Mouse (Mus musculus) layer of hippocampus, adult 6 months (tissue): Measurements from ENCODE around the gene Efnb3. TPM values are rescaled to one million over a fixed set of nuclear protein-coding genes. Genes with fewer than 3 reads are reported as not detected.

Experiments
- long read RNA-seq, 2 experiments: library from polyadenylated mRNA; unstranded; transcript quantifications; one replicate each; pipeline ENCODE4 v2.0.0; 2019 to 2020
- microRNA-seq: library from miRNA; unstranded; fragments of <30 nt; microRNA quantifications from one replicate; pipeline ENCODE4 v1.2.0, GENCODE M21; 2020
- polyA plus RNA-seq: library from polyadenylated mRNA; unstranded; fragments of <200 nt; fragmentation: Nextera tagmentation; gene quantifications from 2 replicates; pipeline ENCODE4 v1.2.3, GENCODE M21; 2021

The Efnb3 gene
- 21.6 and 21.9 TPM in 2 replicates for polyA plus RNA-seq
- long read RNA-seq, experiment 1, partial matches to known transcripts: 1 of 22 reads
- long read RNA-seq, experiment 1, other reads (novel, unspliced or antisense): 19 of 22 reads
- long read RNA-seq, experiment 2, transcript Efnb3-201 (5 exons, 3,183 nt): major isoform, 43 of 83 reads
- long read RNA-seq, experiment 2, partial matches to known transcripts: 5 of 83 reads
- long read RNA-seq, experiment 2, other reads (novel, unspliced or antisense): 35 of 83 reads

DNA sequence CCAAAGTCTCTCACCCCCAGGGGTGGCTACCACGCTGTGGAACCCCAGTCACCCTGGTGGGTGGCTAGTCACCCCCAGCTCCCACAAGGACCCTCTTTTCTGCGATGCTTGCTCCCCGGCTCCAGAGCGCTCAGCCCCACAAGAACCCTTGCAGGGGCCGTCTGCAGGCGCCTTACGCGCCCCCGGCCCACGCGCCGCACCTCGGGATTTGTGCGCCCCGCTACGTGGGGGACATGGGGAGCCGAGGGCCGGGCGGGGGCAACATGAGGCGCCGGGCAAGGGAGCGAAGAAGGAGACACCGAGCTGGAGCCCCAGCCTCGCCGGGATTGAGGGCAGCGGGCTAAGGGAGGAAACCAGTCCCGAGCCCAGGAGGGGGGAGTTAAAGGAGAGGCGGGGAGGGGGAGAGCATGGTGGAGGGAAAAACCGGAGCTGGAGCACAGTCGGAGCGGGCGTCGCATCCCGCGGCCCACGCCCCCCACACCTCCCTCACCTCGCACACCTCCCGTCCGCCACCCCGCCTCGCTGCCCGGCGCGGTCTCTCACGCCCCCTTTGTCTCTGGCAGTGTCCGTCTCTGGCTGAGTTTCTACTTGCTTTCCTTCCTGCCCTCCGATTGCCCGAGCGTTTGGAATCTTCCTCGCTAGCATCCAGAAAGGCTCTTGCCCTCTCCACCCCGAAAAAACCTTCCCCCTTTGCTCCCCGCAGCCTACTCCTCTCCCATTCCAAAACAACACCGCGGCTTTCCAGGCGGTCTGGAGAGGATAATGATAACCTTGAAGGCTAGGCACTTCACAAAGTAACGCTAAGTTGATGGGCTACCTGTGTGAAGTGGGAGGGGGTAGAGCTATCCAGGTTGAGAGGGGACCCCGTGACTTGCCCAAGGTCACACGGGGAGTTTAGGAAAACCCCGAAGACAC, at the start of gene Efnb3:
Gene Efnb3, minus strand, starts transcription at position 355 of the 915 bp plus-strand sequence.

DNA sequence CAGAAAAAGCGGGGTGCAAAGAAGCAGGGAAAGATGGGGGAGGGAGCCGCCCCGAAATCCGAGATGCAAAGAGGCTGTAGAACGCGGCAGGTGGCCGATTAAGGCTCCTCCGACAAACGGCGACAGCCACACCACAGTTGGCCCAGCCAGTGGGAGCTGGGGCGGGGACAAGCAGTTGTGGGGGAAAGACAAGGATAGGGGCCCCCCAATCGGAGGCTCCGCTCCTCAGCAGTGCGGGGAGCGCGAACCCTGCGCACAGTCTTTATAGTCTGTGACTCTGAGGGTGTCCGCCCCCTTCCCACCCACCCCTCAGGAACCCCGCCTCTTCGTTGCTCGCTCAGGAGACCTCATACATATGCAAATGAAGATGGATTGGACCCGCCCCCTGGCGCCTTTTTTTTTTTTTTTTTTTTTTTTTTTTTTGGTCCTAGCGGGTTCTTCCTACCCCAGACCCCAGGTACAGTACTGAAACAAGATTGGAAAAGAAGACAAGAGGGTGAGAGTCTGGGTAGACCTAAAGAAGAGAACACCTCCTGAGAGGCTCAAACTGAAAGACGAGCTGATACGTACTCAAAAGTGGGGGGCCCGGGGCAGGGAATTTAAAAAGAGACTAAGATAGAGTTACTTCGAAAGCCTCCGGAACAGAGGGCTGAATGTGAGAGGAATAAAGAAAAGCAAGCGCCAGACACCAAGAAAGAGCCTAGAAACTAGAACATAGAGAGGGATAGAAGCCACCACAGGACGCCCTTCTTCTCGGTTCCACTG, 45.9 kb upstream of the Efnb3 start, which contains the start of gene Atp1b2:
Gene Atp1b2, minus strand, starts transcription at position 217 of the 765 bp plus-strand sequence.

DNA sequence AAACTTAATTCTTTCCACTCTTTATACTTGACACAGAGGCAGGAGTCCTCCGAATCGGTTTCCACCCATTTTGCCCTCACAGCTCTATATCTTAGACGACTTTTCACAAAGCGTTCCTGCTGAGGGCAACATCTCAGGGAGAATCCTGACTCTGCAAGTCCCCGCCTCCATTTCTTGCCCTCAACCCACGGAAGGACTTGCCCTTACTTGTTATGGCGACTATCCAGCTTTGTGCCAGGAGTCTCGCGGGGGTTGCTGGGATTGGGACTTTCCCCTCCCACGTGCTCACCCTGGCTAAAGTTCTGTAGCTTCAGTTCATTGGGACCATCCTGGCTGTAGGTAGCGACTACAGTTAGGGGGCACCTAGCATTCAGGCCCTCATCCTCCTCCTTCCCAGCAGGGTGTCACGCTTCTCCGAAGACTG, 20.1 kb upstream of the Efnb3 start, which contains the start of the genes Wrap53 and Trp53:
Gene Wrap53, minus strand, starts transcription at position 165 of the 424 bp plus-strand sequence.
Gene Trp53, plus strand, starts transcription at position 269 of the 424 bp plus-strand sequence.

DNA sequence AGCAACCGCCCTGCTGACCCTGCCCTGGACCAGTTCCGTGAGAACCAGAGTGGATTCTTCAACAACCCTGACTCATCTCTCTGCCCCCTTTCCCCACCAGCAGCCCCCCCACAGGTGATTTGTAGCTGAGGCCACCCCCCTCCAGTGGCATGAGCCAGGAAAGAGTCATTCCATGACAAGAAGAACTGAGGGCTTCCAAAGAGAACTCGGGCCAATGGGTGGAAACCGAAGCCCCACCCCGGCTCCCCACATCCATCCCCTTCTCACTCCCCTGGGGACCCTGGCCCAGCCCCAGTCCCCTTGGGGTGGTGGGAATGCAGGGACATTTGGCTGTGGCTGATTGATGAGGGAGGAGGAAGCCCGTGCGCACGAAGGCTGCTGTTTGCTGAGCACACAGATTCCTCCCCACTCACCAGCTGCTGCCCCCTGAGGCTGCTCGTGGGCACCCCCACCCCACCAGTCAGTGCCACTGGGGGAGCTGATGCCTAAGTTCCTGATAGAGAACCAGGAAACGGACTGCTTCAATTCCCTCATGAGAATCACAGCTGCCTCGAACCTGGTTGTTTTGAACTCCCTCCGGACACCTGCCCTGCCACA, 10.8 kb downstream of the Efnb3 start, which contains the start of gene Dnah2:
Gene Dnah2, minus strand, starts transcription at position 51 of the 597 bp plus-strand sequence.

Small RNA genes lying within 50 kb of the gene (microRNA-seq; reads per million reads assigned to microRNA genes)
- not detected for gene Gm27493

Other genes starting within 250 kb of the Efnb3 start
- 1.3 and 1.8 TPM in 2 replicates for gene Cntrob, start 236.4 kb downstream of the Efnb3 start, polyA plus RNA-seq
- 134 and 135 TPM in 2 replicates for gene Trappc1, start 236.2 kb downstream of the Efnb3 start, polyA plus RNA-seq
- gene Kcnab3, start 233.9 kb downstream of the Efnb3 start, polyA plus RNA-seq: 5.3 and 6.1 TPM in 2 replicates
- gene Rnf227, start 219.7 kb downstream of the Efnb3 start, polyA plus RNA-seq: 256 and 260 TPM in 2 replicates
- 49.8 and 51.0 TPM in 2 replicates for gene Chd3, start 190.8 kb downstream of the Efnb3 start, polyA plus RNA-seq
- 601 and 628 TPM in 2 replicates for gene Naa38, start 164.7 kb downstream of the Efnb3 start, polyA plus RNA-seq
- gene Cyb5d1, start 164.6 kb downstream of the Efnb3 start, polyA plus RNA-seq: 12.0 and 15.0 TPM in 2 replicates
- gene Tmem88, start 162.0 kb downstream of the Efnb3 start, polyA plus RNA-seq: 1.9 and 2.4 TPM in 2 replicates
- gene Kdm6b, start 146.5 kb downstream of the Efnb3 start, polyA plus RNA-seq: 8.1 and 9.3 TPM in 2 replicates
- gene Dnah2, start 11.1 kb downstream of the Efnb3 start, polyA plus RNA-seq: 0.36 and 0.80 TPM in 2 replicates
- gene Wrap53, start 20.1 kb upstream of the Efnb3 start, polyA plus RNA-seq: 13.9 and 15.4 TPM in 2 replicates
- gene Trp53, start 20.2 kb upstream of the Efnb3 start, polyA plus RNA-seq: 25.8 and 29.0 TPM in 2 replicates
- 218 and 255 TPM in 2 replicates for gene Atp1b2, start 45.7 kb upstream of the Efnb3 start, polyA plus RNA-seq
- gene Shbg, start 57.7 kb upstream of the Efnb3 start, polyA plus RNA-seq: not detected in 2 replicates
- gene Sat2, start 61.8 kb upstream of the Efnb3 start, polyA plus RNA-seq: 18.2 and 18.3 TPM in 2 replicates
- gene Fxr2, start 72.8 kb upstream of the Efnb3 start, polyA plus RNA-seq: 6.9 and 7.9 TPM in 2 replicates
- 0.16 TPM in 1 of 2 replicates, not detected in the other for gene Sox15, start 95.1 kb upstream of the Efnb3 start, polyA plus RNA-seq
- gene Mpdu1, start 102.4 kb upstream of the Efnb3 start, polyA plus RNA-seq: 94.9 and 96.8 TPM in 2 replicates
- 18.4 and 22.2 TPM in 2 replicates for gene Cd68, start 105.9 kb upstream of the Efnb3 start, polyA plus RNA-seq
- 177 and 178 TPM in 2 replicates for gene Eif4a1, start 112.2 kb upstream of the Efnb3 start, polyA plus RNA-seq
- 14.3 and 15.8 TPM in 2 replicates for gene Senp3, start 121.9 kb upstream of the Efnb3 start, polyA plus RNA-seq
- 3.6 and 4.5 TPM in 2 replicates for gene Tnfsf13, start 125.6 kb upstream of the Efnb3 start, polyA plus RNA-seq
- gene Tnfsf12, start 135.6 kb upstream of the Efnb3 start, polyA plus RNA-seq: 2.8 and 3.4 TPM in 2 replicates
- 1.9 and 2.8 TPM in 2 replicates for gene Tnfsfm13, start 135.9 kb upstream of the Efnb3 start, polyA plus RNA-seq
- 6.6 and 7.7 TPM in 2 replicates for gene Polr2a, start 198.4 kb upstream of the Efnb3 start, polyA plus RNA-seq
- 0.19 TPM in 1 of 2 replicates, not detected in the other for gene Slc35g3, start 201.8 kb upstream of the Efnb3 start, polyA plus RNA-seq
- 4.4 and 5.5 TPM in 2 replicates for gene Zbtb4, start 205.7 kb upstream of the Efnb3 start, polyA plus RNA-seq
- 0.25 and 0.46 TPM in 2 replicates for gene Chrnb1, start 235.7 kb upstream of the Efnb3 start, polyA plus RNA-seq
- 3.7 and 3.9 TPM in 2 replicates for gene Fgf11, start 241.7 kb upstream of the Efnb3 start, polyA plus RNA-seq
- 0.40 and 1.9 TPM in 2 replicates for gene Tmem102, start 245.4 kb upstream of the Efnb3 start, polyA plus RNA-seq